Mouse (Mus musculus): ENCODE data around the gene Fat3.

DNA sequence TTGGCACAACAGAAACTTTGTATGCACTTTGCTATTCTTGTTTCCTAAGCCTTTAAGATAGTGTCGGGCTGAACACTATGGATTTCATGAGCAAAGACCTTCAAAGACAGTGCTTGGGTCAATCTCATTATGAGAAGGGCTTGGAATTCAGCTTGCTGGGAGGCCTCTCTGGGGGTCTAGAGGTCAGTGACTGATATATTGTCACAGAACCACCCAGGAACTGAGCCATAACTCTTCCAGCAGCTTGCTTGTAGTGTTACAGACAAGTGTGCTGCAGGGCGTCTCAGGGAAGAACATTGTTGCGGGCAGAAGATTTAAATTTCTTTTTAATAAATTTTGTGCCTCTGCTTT, 347.5 kb downstream of the Fat3 start:
- TF ChIP-seq POLR2A (IDR thresholded peaks at IDR 0.05; ENCODE audit: borderline replicate concordance, extremely low read depth, insufficient read depth, insufficient read length, poor library complexity, severe bottlenecking), result no peak
- no peak for TF ChIP-seq CTCF (IDR thresholded peaks at IDR 0.05; ENCODE audit: borderline replicate concordance, extremely low read depth, insufficient read depth, insufficient read length)

All from brain, embryonic 14.5 days (tissue).